Mouse (Mus musculus): ENCODE results near the gene Sec24c.

The Sec24c gene

GRCm38 (mm10) chr14:20659687-20660086 lies 14.4 kb upstream of the Sec24c start:
- intact Hi-C loops (cut with DNase I), result no loop called here

DNA sequence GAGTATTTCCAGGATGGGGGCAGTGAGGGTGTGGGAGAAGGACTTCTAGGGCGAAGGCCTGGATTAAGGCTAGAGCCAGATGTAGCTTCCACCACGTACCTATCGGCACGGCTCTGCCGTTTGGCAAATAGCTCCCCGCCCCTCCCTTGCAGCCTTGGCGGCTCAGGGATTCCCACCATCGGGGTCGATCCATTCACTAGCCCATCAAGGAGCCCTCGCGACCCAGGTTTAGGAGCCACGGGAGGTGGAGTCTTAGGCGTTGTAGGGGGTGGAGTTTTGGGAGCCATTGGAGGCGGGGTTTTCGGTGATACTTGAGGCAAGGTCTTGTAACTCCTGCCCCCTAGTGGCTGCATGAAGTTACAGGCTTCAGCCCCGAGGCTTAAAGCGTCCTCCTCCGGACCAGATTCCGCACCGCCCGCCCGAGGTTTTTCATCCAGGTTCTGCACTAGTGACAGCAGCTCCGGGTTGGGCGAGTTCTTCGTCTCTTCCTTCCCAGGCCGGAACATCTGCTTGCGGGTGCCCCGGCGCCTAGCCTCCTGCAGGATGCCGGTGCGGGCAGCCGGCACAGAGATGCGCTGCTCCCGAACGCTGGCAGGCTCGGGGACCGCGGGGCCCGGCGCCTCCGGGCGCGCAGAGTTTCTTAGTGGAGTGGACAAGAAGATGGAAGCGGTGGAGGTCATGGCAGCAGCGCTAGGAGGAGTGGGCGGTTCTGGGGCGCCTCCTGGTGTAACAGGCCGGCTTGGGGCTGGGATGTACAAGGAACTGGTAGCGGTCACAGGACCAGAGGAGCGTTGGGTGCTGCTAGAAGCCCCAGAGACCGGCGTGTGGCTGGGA lies 13.1 kb upstream of the Sec24c start:
- intact Hi-C loops (cut with DNase I), result loop anchor here (1.0 kb wide), 2 partner anchors 17 to 85 kb away; no protein-coding TSS in a partner anchor

- intact Hi-C loops (cut with DNase I), result loop anchor here (1.0 kb wide), 2 partner anchors 17 to 85 kb away; no protein-coding TSS in a partner anchor
These were observed 12.3 kb upstream of the Sec24c start for GRCm38 (mm10) chr14:20661661-20662331.

- intact Hi-C loops (cut with DNase I), result no loop called here
These were observed 11.4 kb upstream of the Sec24c start for GRCm38 (mm10) chr14:20662740-20663139.

DNA sequence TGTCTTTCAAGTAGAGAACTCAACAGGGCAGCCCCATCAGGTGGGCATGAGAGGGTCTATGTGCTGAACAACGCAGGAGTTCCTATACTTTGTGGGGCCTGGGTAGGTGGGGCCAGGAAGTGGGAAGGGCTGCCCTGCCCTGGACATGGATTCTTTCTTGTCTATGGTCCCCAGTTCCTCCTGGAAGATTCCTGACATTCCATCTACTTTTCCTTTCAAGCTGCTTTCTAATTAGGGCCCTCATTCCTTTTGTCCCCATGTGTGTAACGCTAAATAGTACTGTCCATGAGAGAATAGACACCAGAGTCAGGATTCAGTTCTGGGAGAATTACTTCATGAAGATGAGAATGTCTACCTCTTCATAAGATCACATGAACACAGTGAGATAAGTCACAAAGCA lies 10.5 kb upstream of the Sec24c start:
- intact Hi-C loops (cut with DNase I), result no loop called here

GRCm38 (mm10) chr14:20664436-20664835 lies 9.7 kb upstream of the Sec24c start:
- intact Hi-C loops (cut with DNase I), result no loop called here

DNA sequence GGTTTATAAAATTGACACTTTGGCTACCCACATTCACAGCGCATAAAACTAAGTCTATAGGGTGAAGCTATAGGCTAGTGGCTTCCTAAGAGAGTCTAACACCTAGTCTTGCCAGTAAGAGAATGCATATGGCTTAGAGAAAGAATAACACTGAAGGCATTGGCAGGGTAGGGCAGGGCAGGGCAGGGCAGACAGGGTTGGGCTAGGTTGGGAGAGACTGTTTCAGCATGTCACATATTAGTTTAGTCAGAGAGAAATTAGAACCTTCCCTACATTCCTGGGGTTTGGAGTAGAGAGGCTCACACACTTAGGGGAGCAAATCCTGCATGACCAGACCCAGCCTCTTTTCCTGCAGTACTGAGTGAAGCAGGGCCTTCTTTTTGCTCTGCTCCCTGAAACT lies 6.6 kb upstream of the Sec24c start:
- intact Hi-C loops (cut with DNase I), result no loop called here

GRCm38 (mm10) chr14:20668154-20668810 lies 5.8 kb upstream of the Sec24c start, which contains the start of gene Synpo2l:
Gene Synpo2l, minus strand, starts transcription at chr14:20668354.
- intact Hi-C loops (cut with DNase I), result no loop called here

GRCm38 (mm10) chr14:20672990-20673389 lies 1.1 kb upstream of the Sec24c start:
- intact Hi-C loops (cut with DNase I), result no loop called here

- intact Hi-C loops (cut with DNase I), result no loop called here
These were observed 409 bp upstream of the Sec24c start for GRCm38 (mm10) chr14:20673735-20674063.

DNA sequence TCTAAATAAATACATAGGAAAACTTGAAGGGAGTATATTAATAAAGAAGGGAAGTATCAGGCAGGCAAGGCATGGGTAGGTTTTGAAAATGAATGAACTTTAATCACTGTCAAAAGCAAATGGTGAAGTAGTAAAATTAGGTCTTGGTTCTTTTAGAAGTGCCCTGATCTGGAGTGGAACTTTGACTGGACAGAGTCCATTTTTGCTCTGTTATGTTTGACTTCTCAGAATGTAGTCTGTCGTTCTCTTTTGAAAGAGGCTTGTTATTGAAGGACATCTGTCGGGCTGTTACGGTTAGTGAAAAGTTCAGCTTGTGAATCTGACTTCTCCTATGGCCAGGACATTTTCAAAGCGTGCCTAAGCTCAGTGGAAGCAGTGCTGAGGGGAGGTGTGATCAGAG lies 3.8 kb downstream of the Sec24c start:
- intact Hi-C loops (cut with DNase I), result no loop called here

DNA sequence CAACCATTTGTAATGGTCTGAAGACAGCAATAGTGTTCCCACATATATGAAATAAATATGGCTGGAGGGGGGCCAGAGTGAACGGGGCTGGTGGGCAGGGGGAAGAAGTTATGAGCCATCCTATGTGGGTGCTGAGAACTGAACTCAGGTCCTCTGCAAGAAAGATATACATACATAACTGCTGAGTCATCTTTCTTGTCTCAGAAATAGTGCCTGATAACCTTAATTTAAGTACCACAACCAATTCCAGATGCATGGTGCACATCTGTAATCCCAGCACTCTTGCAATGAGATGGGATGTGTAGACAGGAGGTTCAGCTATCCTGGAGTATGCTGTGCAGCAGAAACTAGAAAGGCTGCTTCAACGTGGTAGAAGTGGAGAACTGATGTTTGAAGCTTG lies 7.6 kb downstream of the Sec24c start:
- intact Hi-C loops (cut with DNase I), result no loop called here

GRCm38 (mm10) chr14:20682498-20682897 lies 8.4 kb downstream of the Sec24c start:
- intact Hi-C loops (cut with DNase I), result no loop called here

DNA sequence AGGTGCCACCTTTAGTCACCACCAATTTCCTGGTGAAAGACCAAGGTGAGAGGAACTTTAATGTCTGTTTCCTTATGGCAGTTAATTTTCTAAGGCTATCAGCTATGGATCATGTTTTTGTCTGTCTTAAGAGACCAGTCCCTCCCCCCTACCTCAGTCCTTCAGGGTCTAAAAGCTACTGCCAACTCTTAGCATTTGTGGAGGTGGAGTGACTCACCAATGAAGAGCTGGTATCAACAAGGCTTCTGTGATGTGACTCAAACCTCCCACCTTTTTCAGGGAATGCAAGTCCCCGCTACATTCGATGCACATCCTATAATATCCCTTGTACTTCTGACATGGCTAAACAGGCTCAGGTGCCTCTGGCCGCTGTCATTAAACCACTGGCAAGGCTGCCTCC lies 12.5 kb downstream of the Sec24c start:
- intact Hi-C loops (cut with DNase I), result no loop called here

GRCm38 (mm10) chr14:20689009-20689408 lies 14.9 kb downstream of the Sec24c start:
- intact Hi-C loops (cut with DNase I), result no loop called here

- intact Hi-C loops (cut with DNase I), result no loop called here
These were observed 17.7 kb downstream of the Sec24c start for GRCm38 (mm10) chr14:20691772-20692171.

DNA sequence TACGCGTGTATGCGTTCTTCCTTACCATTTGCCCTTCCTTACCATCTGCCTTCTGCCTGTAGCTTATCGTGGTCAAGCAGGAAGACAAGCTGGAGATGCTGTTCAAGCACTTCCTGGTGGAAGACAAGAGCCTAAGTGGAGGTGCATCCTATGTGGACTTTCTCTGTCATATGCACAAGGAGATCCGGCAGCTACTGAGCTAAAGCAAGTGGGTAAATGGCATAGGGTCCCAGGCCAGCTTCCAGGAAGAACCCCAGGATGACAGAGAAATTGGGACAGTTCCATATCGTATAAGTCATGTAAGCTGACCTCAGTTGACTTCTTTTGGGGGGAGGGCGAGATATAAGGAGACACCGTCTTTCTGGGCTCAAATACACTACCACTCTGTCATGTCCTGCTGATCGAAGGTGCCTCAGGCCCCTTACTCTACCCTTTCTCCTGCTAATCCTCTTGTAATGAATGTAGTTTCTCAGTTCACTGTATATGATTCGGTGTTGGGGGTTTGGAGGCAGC lies 19.5 kb downstream of the Sec24c start:
- intact Hi-C loops (cut with DNase I), result no loop called here

GRCm38 (mm10) chr14:20694185-20694883 lies 20.2 kb downstream of the Sec24c start:
- intact Hi-C loops (cut with DNase I), result no loop called here

DNA sequence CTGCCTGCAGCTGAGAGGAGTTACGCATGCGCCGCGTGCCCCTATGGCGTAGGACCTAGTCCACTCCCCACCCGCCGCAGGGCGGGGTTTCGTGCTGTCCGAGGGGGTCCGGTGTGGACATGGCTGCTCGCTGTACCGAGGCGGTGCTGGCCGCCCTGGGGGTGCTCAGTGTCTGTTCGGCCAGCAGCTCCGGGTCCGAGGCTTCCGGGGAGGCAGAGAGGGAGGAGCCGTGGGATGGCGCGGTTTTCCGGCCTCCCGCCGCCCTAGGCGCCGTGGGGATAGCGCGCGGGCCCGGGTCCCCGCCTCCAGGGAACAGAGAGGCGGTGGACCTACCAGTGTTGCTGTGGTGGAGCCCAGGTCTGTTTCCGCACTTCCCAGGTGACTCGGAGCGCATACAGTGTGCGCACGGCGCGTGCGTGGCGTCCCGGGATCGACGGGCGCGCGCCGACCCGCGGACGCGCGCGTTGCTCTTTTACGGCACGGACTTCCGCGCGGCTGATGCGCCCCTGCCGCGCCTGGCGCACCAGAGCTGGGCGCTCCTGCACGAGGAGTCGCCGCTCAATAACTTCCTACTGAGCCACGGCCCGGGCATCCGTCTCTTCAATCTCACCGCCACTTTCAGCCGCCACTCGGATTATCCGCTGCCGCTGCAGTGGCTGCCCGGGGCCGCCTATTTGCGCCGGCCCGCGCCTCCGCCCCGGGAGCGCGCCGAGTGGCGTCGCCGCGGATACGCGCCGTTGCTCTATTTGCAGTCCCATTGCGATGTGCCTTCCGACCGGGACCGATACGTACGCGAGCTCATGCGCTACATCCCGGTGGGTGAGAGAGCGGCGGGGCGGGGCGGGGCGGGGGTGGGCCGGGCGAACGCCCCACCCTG lies 21.0 kb downstream of the Sec24c start, which contains the start of gene Fut11:
Fut11 (plus strand) TSS at position 85 of the 877 bp plus-strand sequence.
- intact Hi-C loops (cut with DNase I), result no loop called here
